Mouse (Mus musculus) spleen, adult 2 months (tissue): ENCODE measurements around the gene Ephx1.

Experiments used
- CTCF ChIP-seq: fragments of 200-500 bp; IDR thresholded peaks from 2 replicates; pipeline ENCODE4 v1.5.1; 2011; ENCODE audit warnings: mild to moderate bottlenecking, inconsistent platforms; ENCODE audit not compliant: insufficient read depth, insufficient read length, insufficient replicate concordance; ENCODE audit errors: extremely low read depth
- POLR2A ChIP-seq: fragments of 200-500 bp; IDR thresholded peaks from 2 replicates; pipeline ENCODE4 v1.6.1; 2011; ENCODE audit warnings: low read depth, low read length, inconsistent platforms

GRCm38 (mm10) chr1:180976110-180976679 is 44.5 kb downstream of the Ephx1 start:
- TF ChIP-seq POLR2A, result no peak
- peak; percentile 88 for TF ChIP-seq CTCF
